Mouse (Mus musculus) naive thymus-derived CD4-positive, alpha-beta T cell, adult 2 months (primary cell): Measurements from ENCODE around the gene Vamp1.

Experiments used
- DNase-seq: peaks from one replicate; pipeline ENCODE4 v3.0.0-alpha.2; 2011; ENCODE audit warnings: low read depth

Gene Vamp1

GRCm38 (mm10) chr6:125286944-125287343, 71.6 kb downstream of the Vamp1 start:
- DNase-seq, result no peak

GRCm38 (mm10) chr6:125288730-125289129, 73.4 kb downstream of the Vamp1 start:
- no peak for DNase-seq

GRCm38 (mm10) chr6:125291329-125291728, 76.0 kb downstream of the Vamp1 start:
- DNase-seq, result no peak

- no peak for DNase-seq
Measured at GRCm38 (mm10) chr6:125292256-125292655, 76.9 kb downstream of the Vamp1 start.

GRCm38 (mm10) chr6:125294049-125294448, 78.7 kb downstream of the Vamp1 start:
- no peak for DNase-seq
